Mouse (Mus musculus) heart, adult 2 months (tissue): ENCODE results near the gene Slc22a21.

Experiments
- CTCF ChIP-seq: fragments of 200-600 bp; IDR thresholded peaks from 2 replicates; pipeline ENCODE4 v1.8.1; 2022; ENCODE audit warnings: antibody characterized with exemption, mild to moderate bottlenecking, moderate library complexity
- EP300 ChIP-seq: fragments of 200-500 bp; IDR thresholded peaks from 2 replicates; pipeline ENCODE4 v1.6.1; 2011; ENCODE audit warnings: low read depth, low read length, control low read depth; ENCODE audit not compliant: insufficient read depth
- POLR2A ChIP-seq: fragments of 200-500 bp; IDR thresholded peaks from 2 replicates; pipeline ENCODE4 v1.6.1; 2011; ENCODE audit warnings: mild to moderate bottlenecking, low read depth, low read length, control low read depth; ENCODE audit not compliant: insufficient read depth

GRCm38 (mm10) chr11:54026491-54027041, 46.4 kb upstream of the Slc22a21 start:
- TF ChIP-seq CTCF (no peak), POLR2A (no peak), EP300 (no peak)
